Mouse (Mus musculus) limb, embryonic 10.5 days (tissue): ENCODE data around the gene Ikzf2. TPM values are rescaled to one million over a fixed set of nuclear protein-coding genes. Genes with fewer than 3 reads are reported as not detected.

ENCODE experiments used
- DNase-seq: peaks from one replicate; pipeline ENCODE4 v3.0.0-alpha.2; 2017; ENCODE audit warnings: low spot score
- H3K27ac ChIP-seq: fragments of 300-500 bp; sonication (generic); 2 replicates; pipeline ENCODE4 v1.5.1; 2016; ENCODE audit warnings: mild to moderate bottlenecking
- H3K27me3 ChIP-seq: fragments of 300-500 bp; sonication (generic); 2 replicates; pipeline ENCODE4 v1.6.1; 2016; ENCODE audit warnings: low read depth, mild to moderate bottlenecking; ENCODE audit not compliant: poor library complexity, severe bottlenecking
- H3K36me3 ChIP-seq: fragments of 300-500 bp; sonication (generic); 2 replicates; pipeline ENCODE4 v1.6.1; 2016; ENCODE audit warnings: mild to moderate bottlenecking, moderate library complexity
- H3K4me1 ChIP-seq: fragments of 300-500 bp; sonication (generic); 2 replicates; pipeline ENCODE4 v1.6.1; 2016
- H3K4me3 ChIP-seq: fragments of 300-500 bp; sonication (generic); 2 replicates; pipeline ENCODE4 v1.5.1; 2016; ENCODE audit warnings: mild to moderate bottlenecking, moderate library complexity
- H3K9me3 ChIP-seq: fragments of 300-500 bp; sonication (generic); replicated peaks from 2 replicates; pipeline ENCODE4 v1.6.1; 2016; ENCODE audit warnings: mild to moderate bottlenecking
- WGBS: fragments of 180-500 bp; shearing (Covaris S2); methylation state at CpG from one replicate; pipeline ENCODE4 v1.1.7; 2016; 5-methylcytosine and 5-hydroxymethylcytosine counted together
- polyA plus RNA-seq: library from polyadenylated mRNA; unstranded; fragments of >200 nt; fragmentation: Nextera tagmentation; extraction: Ambion mirVana; gene quantifications from 2 replicates; pipeline ENCODE4 v1.2.1, GENCODE M21; 2016

The Ikzf2 gene
- polyA plus RNA-seq, 1 experiment from 2014 or later = 3.1 TPM

GRCm38 (mm10) chr1:69685049-69685889 lies 1.8 kb downstream of the Ikzf2 start:
- Histone ChIP-seq H3K9me3 (no peaks in the 10 kb centered on the region), H3K36me3 (no peaks in the 10 kb centered on the region), H3K27me3 (0 out of 2 replicates have a peak, but pooled peaks cover 7% of the 10 kb centered on the region), H3K4me3 (peak overlapping the region; percentile 83), H3K27ac (0 out of 2 replicates have a peak overlapping the region, but pooled peaks have one; percentile 25), H3K4me1 (peaks cover 3% of the 10 kb centered on the region; the same call in 1 of the 2 replicates)
- 2% methylated on average over 11 of the region's 11 CpGs for WGBS
- no peak for DNase-seq

GRCm38 (mm10) chr1:69684280-69685040 lies 2.6 kb downstream of the Ikzf2 start:
- 0 out of 2 replicates have a peak, but pooled peaks cover 7% of the 10 kb centered on the region for H3K27me3 ChIP-seq
- H3K4me1 ChIP-seq = peaks cover 3% of the 10 kb centered on the region; the same call in 1 of the 2 replicates
- no peaks in the 10 kb centered on the region for H3K36me3 ChIP-seq
- no peak for DNase-seq
- WGBS = 40% methylated on average over 13 of the region's 13 CpGs
- H3K9me3 ChIP-seq = no peaks in the 10 kb centered on the region
- peak overlapping the region; percentile 83; the same call in 1 of the 2 replicates for H3K4me3 ChIP-seq
- no peak overlapping the region for H3K27ac ChIP-seq

DNA sequence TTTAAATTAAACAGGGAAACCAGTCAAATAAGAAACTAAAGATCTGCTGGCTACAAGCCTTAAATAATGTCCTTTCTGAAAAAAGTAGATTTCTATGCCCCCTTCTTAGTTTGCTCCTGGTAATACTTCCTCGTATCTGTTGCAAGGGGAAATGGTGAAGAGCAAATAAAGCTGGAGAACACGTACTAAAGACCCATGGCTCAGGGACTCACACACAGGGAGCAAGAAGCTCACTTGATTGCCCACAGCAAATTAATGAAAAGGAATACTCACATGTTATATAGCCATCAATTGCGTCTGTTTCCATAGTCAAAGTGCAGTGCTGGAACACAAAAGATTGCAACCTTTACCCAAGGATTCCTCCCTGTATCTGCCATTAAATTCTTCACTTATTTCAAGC lies 3.2 kb downstream of the Ikzf2 start:
- H3K4me1 ChIP-seq = peaks cover 3% of the 10 kb centered on the region; the same call in 1 of the 2 replicates

GRCm38 (mm10) chr1:69683058-69683457 lies 4.0 kb downstream of the Ikzf2 start:
- 0 out of 2 replicates have a peak, but pooled peaks cover 7% of the 10 kb centered on the region for H3K27me3 ChIP-seq
- H3K4me1 ChIP-seq = peaks cover under 1% of the 10 kb centered on the region; the same call in 1 of the 2 replicates
- H3K36me3 ChIP-seq = no peaks in the 10 kb centered on the region
- 89% methylated on average over 8 of the region's 8 CpGs for whole genome bisulfite sequencing
- no peaks in the 10 kb centered on the region for H3K9me3 ChIP-seq
- H3K4me3 ChIP-seq = no peak overlapping the region
- no peak for DNase-seq
- H3K27ac ChIP-seq = no peak overlapping the region

More for the DNA sequence above, 3.2 kb downstream of the Ikzf2 start:
- DNase-seq = no peak
- Histone ChIP-seq H3K9me3 (no peaks in the 10 kb centered on the region), H3K27me3 (0 out of 2 replicates have a peak, but pooled peaks cover 7% of the 10 kb centered on the region), H3K27ac (no peak overlapping the region), H3K4me3 (no peak overlapping the region), H3K36me3 (no peaks in the 10 kb centered on the region)
- WGBS = 71% methylated on average over 3 of the region's 3 CpGs

GRCm38 (mm10) chr1:69682261-69682660 lies 4.8 kb downstream of the Ikzf2 start:
- H3K36me3 ChIP-seq = no peaks in the 10 kb centered on the region
- 0 out of 2 replicates have a peak, but pooled peaks cover 7% of the 10 kb centered on the region for H3K27me3 ChIP-seq
- no peak overlapping the region for H3K4me3 ChIP-seq
- DNase-seq = no peak
- H3K4me1 ChIP-seq = no peaks in the 10 kb centered on the region
- H3K9me3 ChIP-seq = no peaks in the 10 kb centered on the region
- no peak overlapping the region for H3K27ac ChIP-seq
- 60% methylated on average over 3 of the region's 3 CpGs for WGBS

DNA sequence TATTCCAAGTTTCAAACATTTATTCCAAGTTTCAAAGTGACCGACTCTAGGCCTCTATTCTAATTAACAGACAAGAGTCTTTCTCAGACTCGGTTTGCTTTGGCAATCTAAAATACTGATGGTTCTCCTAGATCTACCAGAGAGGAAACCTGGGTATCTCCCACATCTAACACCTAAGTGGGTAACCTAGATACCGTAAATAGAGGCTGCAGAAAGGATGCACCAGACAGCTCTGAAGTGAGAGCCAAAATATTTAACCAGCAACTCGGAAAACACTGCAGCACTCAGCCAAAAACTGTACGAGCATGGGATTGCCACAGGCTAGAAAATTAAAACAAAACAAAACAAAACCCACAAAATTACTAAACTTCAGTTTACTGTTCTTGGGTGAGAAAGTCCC lies 6.0 kb downstream of the Ikzf2 start:
- 0 out of 2 replicates have a peak, but pooled peaks cover 7% of the 10 kb centered on the region for H3K27me3 ChIP-seq
- H3K4me1 ChIP-seq = no peaks in the 10 kb centered on the region
- H3K9me3 ChIP-seq = no peaks in the 10 kb centered on the region
- no peak for DNase-seq
- no peak overlapping the region for H3K27ac ChIP-seq
- H3K36me3 ChIP-seq = no peaks in the 10 kb centered on the region
- WGBS = 86% methylated on average over 5 of the region's 5 CpGs
- H3K4me3 ChIP-seq = no peak overlapping the region

- Histone ChIP-seq H3K4me1 (no peaks in the 10 kb centered on the region), H3K9me3 (no peaks in the 10 kb centered on the region), H3K4me3 (no peak overlapping the region), H3K27ac (no peak overlapping the region), H3K27me3 (0 out of 2 replicates have a peak, but pooled peaks cover 7% of the 10 kb centered on the region), H3K36me3 (no peaks in the 10 kb centered on the region)
- WGBS = 89% methylated on average over 4 of the region's 4 CpGs
- no peak for DNase-seq
These were observed 6.5 kb downstream of the Ikzf2 start for GRCm38 (mm10) chr1:69680501-69680900.

GRCm38 (mm10) chr1:69669897-69670404 lies 17.1 kb downstream of the Ikzf2 start:
- Histone ChIP-seq H3K4me1 (no peaks in the 10 kb centered on the region), H3K27me3 (no peaks in the 10 kb centered on the region), H3K36me3 (no peaks in the 10 kb centered on the region), H3K4me3 (no peak overlapping the region), H3K27ac (no peak overlapping the region), H3K9me3 (no peaks in the 10 kb centered on the region)
- DNase-seq = no peak
- WGBS = 91% methylated on average over 10 of the region's 10 CpGs

DNA sequence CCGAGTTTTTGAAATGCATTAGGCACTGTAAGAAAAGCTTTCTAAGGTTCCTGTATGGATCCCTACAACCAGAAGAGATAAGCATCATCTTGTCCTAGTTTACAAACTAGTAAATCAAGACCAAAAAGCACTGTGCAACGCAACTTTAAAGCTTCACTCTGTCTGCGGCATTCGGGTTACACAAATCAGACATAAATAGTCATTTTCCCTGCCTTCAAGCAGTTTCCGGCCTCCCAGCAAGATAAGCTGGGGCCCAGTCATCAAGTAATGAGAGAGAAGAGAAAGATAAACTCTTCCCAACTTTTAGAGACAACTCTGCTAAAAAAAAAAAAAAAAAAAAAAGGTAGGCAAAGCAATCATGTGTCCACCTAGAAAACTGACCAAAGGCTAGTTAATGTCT lies 19.6 kb downstream of the Ikzf2 start:
- no peak for DNase-seq

DNA sequence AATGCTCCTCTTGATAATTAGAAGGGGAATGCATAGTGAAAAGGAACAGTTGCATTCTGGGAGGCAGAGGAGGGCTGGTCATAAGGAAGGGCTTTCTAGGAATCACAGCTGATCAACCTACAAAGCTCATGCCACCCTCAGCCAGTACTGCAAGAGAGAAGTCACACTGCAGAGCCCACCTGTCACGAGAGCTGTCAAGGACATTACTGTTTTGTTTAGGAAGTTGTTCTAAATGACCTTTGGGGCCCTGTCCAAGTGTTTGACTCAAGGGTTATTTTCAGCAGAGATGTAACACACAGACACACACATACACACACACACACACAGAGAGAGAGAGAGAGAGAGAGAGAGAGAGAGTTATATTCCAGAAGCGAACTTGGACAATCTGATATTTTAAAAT lies 27.3 kb downstream of the Ikzf2 start:
- no peaks in the 10 kb centered on the region for H3K9me3 ChIP-seq

More for the DNA sequence above, 19.6 kb downstream of the Ikzf2 start:
- no peak overlapping the region for H3K4me3 ChIP-seq
- no peaks in the 10 kb centered on the region for H3K36me3 ChIP-seq
- no peaks in the 10 kb centered on the region for H3K4me1 ChIP-seq
- 61% methylated on average over 5 of the region's 5 CpGs for WGBS
- no peaks in the 10 kb centered on the region for H3K9me3 ChIP-seq
- H3K27ac ChIP-seq = no peak overlapping the region
- H3K27me3 ChIP-seq = no peaks in the 10 kb centered on the region

GRCm38 (mm10) chr1:69658051-69658450 lies 29.0 kb downstream of the Ikzf2 start:
- 44% methylated on average over 6 of the region's 6 CpGs for WGBS
- no peaks in the 10 kb centered on the region for H3K9me3 ChIP-seq
- peaks cover 12% of the 10 kb centered on the region for H3K4me1 ChIP-seq
- no peak for DNase-seq
- no peaks in the 10 kb centered on the region for H3K27me3 ChIP-seq
- H3K27ac ChIP-seq = no peak overlapping the region
- no peak overlapping the region for H3K4me3 ChIP-seq
- H3K36me3 ChIP-seq = no peaks in the 10 kb centered on the region

More for the DNA sequence above, 27.3 kb downstream of the Ikzf2 start:
- 82% methylated on average over 2 of the region's 2 CpGs for WGBS
- Histone ChIP-seq H3K4me3 (no peak overlapping the region), H3K4me1 (peaks cover 12% of the 10 kb centered on the region), H3K27ac (no peak overlapping the region), H3K27me3 (no peaks in the 10 kb centered on the region), H3K36me3 (no peaks in the 10 kb centered on the region)
- no peak for DNase-seq

- no peak for DNase-seq
- no peak overlapping the region for H3K27ac ChIP-seq
- WGBS = 64% methylated on average over 3 of the region's 3 CpGs
- peaks cover 12% of the 10 kb centered on the region for H3K4me1 ChIP-seq
- no peaks in the 10 kb centered on the region for H3K36me3 ChIP-seq
- H3K4me3 ChIP-seq = no peak overlapping the region
- H3K27me3 ChIP-seq = no peaks in the 10 kb centered on the region
- no peaks in the 10 kb centered on the region for H3K9me3 ChIP-seq
These were observed 29.6 kb downstream of the Ikzf2 start for GRCm38 (mm10) chr1:69657455-69657854.
